Mouse (Mus musculus) testis, adult 2 months (tissue): ENCODE measurements around the gene Lgals4. TPM values are rescaled to one million over a fixed set of nuclear protein-coding genes. Genes with fewer than 3 reads are reported as not detected.
A peak's percentile ranks its signal among the peaks of the same experiment; 100 is the strongest.

Source experiments
- H3K27ac ChIP-seq: fragments of 200-500 bp; 2 replicates; pipeline ENCODE4 v1.5.1; 2012; ENCODE audit warnings: low read depth, low read length; ENCODE audit not compliant: control insufficient read depth, insufficient read depth
- H3K27me3 ChIP-seq: fragments of 200-500 bp; 2 replicates; pipeline ENCODE4 v1.6.1; 2012; ENCODE audit warnings: mild to moderate bottlenecking, low read length, moderate library complexity; ENCODE audit not compliant: control insufficient read depth, insufficient read depth
- H3K36me3 ChIP-seq: fragments of 200-500 bp; 2 replicates; pipeline ENCODE4 v1.6.1; 2012; ENCODE audit warnings: mild to moderate bottlenecking, low read length; ENCODE audit not compliant: control insufficient read depth, insufficient read depth
- H3K4me1 ChIP-seq: fragments of 200-500 bp; 2 replicates; pipeline ENCODE4 v1.6.1; 2012; ENCODE audit warnings: low read length; ENCODE audit not compliant: control insufficient read depth, insufficient read depth
- H3K4me3 ChIP-seq: fragments of 200-500 bp; 2 replicates; pipeline ENCODE4 v1.5.1; 2012; ENCODE audit warnings: low read depth, mild to moderate bottlenecking, low read length, moderate library complexity, mixed read lengths; ENCODE audit not compliant: control insufficient read depth
- CTCF ChIP-seq: fragments of 200-500 bp; IDR thresholded peaks from 2 replicates; pipeline ENCODE4 v1.5.1; 2012; ENCODE audit warnings: low read depth, mild to moderate bottlenecking, inconsistent platforms, low read length, moderate library complexity; ENCODE audit not compliant: control insufficient read depth, insufficient read depth, insufficient replicate concordance
- POLR2A ChIP-seq: fragments of 200-500 bp; IDR thresholded peaks from 2 replicates; pipeline ENCODE4 v1.6.1; 2012; ENCODE audit warnings: low read depth, mild to moderate bottlenecking, inconsistent platforms, low read length, moderate library complexity; ENCODE audit not compliant: control insufficient read depth
- polyA plus RNA-seq: library from polyadenylated mRNA; depleted of rRNA; stranded (reverse); fragments of >200 nt; gene quantifications from 2 replicates; pipeline ENCODE4 v1.2.3, GENCODE M21; 2012

Lgals4 gene
- polyA plus RNA-seq, 1 experiment: 13.8 TPM

DNA sequence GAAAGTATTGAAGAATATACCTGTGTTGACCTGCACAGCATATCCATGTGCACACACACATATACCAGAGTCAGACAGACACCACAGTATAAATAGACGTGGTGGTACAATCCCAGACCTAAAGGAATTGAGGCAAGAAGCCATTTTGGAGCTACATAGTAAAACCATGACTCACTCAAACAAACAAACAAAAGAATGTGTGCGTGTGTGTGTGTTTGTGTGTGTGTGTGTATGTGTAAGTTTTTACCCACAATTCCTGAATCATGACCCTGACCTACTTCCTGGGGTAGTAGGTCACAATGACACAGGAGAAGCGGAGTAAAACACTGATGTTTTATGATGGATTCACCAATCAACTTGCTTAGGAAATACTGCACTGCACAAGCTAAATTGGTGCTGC is 32.2 kb upstream of the Lgals4 start:
- H3K27ac ChIP-seq: no peak overlapping the region
- H3K27me3 ChIP-seq: no peaks in the 10 kb centered on the region
- H3K36me3 ChIP-seq: no peaks in the 10 kb centered on the region
- H3K4me3 ChIP-seq: no peak overlapping the region
- peaks cover 12% of the 10 kb centered on the region for H3K4me1 ChIP-seq
- TF ChIP-seq CTCF: no peak
- no peak for TF ChIP-seq POLR2A

DNA sequence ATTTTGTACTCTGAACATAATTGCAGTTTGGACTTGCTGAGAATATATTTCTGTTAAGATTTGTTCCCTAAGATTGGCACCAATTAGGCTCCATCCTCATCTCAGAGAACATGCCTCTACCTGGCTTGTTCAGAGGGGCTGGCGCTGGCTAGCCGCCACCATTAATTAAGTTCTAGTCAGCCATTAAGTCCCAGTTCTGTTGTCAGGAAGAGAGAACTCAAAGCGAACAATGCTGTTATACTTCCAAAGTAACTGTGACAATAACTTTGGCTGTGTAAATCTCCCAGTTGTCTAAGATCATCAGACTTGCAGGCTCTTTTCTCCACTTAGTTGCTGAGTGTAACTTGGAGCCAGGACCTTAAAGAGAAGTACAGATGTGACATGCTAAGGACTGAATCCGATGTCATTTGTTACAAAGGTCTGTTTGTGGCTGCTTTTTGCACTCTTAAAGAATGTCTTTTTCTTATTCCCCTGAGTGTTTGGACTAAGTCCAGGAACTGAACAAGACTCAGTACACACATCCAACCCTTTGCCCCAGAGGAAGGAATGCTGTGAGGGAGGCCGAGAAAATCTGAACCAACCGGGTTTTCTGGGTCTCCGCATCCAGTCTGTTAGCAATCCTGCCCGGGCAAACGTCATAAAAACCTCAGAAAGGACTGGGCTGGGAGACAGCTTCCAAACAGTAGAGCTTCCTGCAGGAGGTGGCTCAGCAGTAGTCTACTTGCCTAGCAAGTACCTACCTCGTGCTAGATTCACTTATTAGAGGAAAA is 31.6 kb upstream of the Lgals4 start:
- no peak for TF ChIP-seq POLR2A
- no peak for TF ChIP-seq CTCF
- H3K4me3 ChIP-seq: no peak overlapping the region
- H3K27me3 ChIP-seq: no peaks in the 10 kb centered on the region
- H3K36me3 ChIP-seq: no peaks in the 10 kb centered on the region
- H3K27ac ChIP-seq: peak overlapping the region; percentile 45; the same call in 1 of the 2 replicates
- peaks cover 7% of the 10 kb centered on the region for H3K4me1 ChIP-seq

DNA sequence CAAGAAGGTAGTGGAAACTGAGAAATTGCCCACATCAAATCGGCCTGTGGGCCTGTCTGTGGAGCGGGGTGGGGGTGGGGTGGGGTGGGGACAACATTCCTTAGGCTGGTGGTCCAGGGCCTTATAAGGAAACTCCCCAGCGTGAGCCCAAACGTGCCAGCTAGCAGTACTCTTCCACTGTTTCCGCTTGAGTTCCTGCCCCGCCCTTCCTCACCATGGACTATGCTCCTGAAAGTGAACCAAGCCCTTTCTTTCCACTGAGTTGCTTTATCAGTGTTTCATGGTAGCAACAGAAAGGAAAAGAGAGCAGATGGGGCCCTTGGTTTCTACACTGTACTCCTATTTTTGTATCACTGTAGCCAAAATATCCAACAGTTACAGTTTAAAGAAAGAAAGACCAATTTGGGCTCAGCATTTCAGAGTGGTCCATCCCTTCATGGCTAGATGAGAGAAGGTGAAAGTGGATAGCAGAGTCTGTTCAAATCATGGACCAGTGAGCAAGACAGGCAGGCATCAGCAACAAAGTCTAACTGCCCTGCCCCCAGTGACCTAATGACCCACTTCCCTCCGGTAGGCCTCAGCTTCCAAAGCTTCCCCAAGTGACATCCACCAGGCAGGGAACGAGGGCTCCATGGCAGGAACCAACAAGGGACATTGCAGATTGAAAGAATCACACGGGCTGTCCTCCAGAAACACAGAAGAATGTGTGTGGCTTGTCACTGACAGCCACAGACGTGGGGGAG is 30.6 kb upstream of the Lgals4 start:
- no peaks in the 10 kb centered on the region for H3K36me3 ChIP-seq
- no peak overlapping the region for H3K4me3 ChIP-seq
- no peaks in the 10 kb centered on the region for H3K27me3 ChIP-seq
- TF ChIP-seq CTCF (no peak), POLR2A (no peak)
- peaks cover 9% of the 10 kb centered on the region for H3K4me1 ChIP-seq
- H3K27ac ChIP-seq: no peak overlapping the region; the same call in 1 of the 2 replicates

DNA sequence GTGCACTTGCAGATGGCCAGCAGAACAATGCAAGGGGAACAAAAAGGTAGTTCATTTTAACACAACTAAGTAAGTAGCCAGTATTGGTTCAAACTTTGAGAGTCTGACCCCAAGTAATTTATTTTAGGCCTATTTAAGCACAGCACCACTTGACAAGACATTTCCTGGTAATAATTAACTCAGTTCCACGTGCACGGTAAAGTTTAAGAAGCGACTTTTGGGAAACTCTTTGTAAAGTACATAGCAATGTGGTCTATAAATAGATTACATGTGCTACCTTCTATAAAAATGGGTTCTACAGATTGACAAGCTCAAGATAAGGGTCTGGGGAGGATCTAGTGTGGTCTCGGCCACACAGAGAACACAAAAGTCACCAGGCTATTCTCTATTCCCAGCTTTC is 29.9 kb upstream of the Lgals4 start:
- TF ChIP-seq POLR2A: no peak
- H3K27ac ChIP-seq: no peak overlapping the region
- no peaks in the 10 kb centered on the region for H3K27me3 ChIP-seq
- H3K4me3 ChIP-seq: no peak overlapping the region
- peaks cover 11% of the 10 kb centered on the region for H3K4me1 ChIP-seq
- no peaks in the 10 kb centered on the region for H3K36me3 ChIP-seq

DNA sequence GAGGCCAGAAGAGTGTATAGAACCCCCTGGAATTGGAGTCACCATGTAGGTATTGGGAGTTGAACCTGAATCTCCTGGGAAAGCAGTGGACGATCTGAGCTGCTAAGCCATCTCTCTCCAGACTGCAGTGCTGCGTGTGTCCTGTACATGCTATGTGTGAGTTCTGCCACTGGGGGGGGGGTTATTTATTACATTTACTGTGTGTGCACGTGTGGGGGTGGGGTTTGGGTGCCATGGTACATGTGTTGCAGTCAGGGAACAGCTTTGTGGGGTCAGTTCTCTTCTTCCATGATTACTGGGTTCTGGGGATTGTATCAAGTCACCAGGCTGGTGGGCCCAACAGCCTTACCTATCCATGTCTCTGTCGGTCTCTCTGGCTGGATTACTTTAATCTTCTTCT is 26.8 kb upstream of the Lgals4 start:
- TF ChIP-seq POLR2A (no peak), CTCF (no peak)
- H3K4me1 ChIP-seq: peaks cover 17% of the 10 kb centered on the region
- no peaks in the 10 kb centered on the region for H3K27me3 ChIP-seq
- H3K27ac ChIP-seq: no peak overlapping the region
- no peaks in the 10 kb centered on the region for H3K36me3 ChIP-seq
- no peak overlapping the region for H3K4me3 ChIP-seq

DNA sequence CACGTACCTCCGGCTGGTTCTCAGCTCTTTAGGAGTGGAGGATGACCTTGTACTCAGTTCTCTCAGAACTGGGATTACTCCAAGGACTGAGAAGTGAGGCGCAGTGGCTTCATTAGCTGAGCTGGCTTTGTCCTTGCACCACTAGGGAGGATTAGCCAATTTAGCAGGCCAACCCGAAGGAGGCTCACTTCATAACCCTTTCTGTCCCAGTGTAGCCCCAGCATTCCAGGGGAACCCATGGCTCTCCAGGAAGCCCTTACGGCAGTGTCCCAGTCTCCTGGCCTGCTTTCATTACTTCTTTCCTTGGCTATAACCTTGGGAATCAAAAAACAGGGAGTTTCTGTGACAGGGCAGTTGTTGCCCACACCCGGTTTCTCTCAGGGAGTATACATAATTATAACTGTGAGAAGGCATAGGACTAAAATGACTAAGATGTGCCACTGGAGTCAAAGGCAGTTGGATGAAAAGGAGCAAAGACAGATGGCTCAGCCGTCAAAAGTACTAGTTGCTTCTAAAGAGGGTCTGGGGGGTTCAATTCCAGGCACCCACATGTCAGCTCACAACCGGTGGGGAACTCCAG is 25.9 kb upstream of the Lgals4 start:
- peak overlapping the region; percentile 98 for H3K27ac ChIP-seq
- no peaks in the 10 kb centered on the region for H3K27me3 ChIP-seq
- H3K4me3 ChIP-seq: peak overlapping the region; percentile 93
- peaks cover 17% of the 10 kb centered on the region for H3K4me1 ChIP-seq
- no peak for TF ChIP-seq POLR2A
- no peak for TF ChIP-seq CTCF
- peaks cover 2% of the 10 kb centered on the region; the same call in 1 of the 2 replicates for H3K36me3 ChIP-seq

DNA sequence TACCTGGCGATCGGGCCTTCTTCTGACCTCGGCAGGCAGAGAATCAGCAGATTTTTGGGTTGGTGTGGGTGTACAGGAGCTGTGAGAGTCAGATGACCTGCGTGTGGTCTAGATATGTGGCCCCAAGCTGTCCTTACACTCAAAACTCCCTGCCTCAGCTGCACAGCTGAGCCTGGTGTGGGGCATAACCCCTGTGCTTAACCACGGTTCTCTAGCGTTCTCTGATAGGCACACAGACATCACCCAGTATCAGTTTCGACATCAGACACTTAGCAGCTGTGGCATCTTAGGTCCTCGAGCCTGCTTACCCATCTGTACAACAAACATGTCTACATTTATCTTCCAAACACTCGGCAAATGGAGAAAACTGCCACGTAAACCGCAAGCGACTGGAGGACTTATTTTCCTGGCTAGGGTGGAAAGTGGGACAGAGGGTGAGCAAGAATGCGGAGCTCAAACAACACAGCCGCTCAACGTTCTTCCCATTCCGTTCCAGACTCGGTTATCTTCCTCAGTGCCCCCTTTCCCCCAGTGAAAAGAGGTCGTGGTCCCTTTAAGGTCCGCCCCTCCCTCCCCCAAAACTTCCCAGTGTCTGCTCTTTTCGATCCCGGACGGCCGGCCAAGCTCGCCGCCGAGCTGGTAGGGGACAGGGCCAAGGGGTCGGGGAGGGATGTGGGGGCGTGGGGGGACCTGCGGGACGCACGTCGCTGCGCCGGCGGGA is 25.3 kb upstream of the Lgals4 start, which contains the start of gene Hnrnpl:
Hnrnpl (plus strand) TSS at position 321 of the 721 bp plus-strand sequence.
- no peaks in the 10 kb centered on the region for H3K27me3 ChIP-seq
- H3K4me3 ChIP-seq: peak within 1 kb of the TSS; percentile 93
- peaks cover 13% of the 10 kb centered on the region for H3K4me1 ChIP-seq
- H3K27ac ChIP-seq: peak within 1 kb of the TSS; percentile 98
- TF ChIP-seq CTCF (no peak), POLR2A (peak; percentile 13; the same call in 1 of the 2 replicates)
- H3K36me3 ChIP-seq: peaks cover 5% of the 10 kb centered on the region
